Mouse (Mus musculus) myocyte (in vitro differentiated cells): ENCODE data around the gene Net1.

ENCODE experiments used
- MAX ChIP-seq: IDR thresholded peaks from one replicate; pipeline ENCODE4 v1.6.1; 2011; ENCODE audit warnings: low read depth, mild to moderate bottlenecking, control low read depth
- POLR2A ChIP-seq: IDR thresholded peaks from one replicate; pipeline ENCODE4 v1.6.1; 2011; ENCODE audit warnings: low read depth, mild to moderate bottlenecking, control low read depth, moderate library complexity; ENCODE audit not compliant: insufficient read length
- POLR2AphosphoS2 ChIP-seq: IDR thresholded peaks from one replicate; pipeline ENCODE4 v1.6.1; 2011; ENCODE audit warnings: low read depth, control low read depth; ENCODE audit not compliant: insufficient read length
- REST ChIP-seq: IDR thresholded peaks from one replicate; pipeline ENCODE4 v1.6.1; 2011; ENCODE audit warnings: mild to moderate bottlenecking, control low read depth, moderate library complexity; ENCODE audit not compliant: insufficient read depth, insufficient read length
- TCF12 ChIP-seq: IDR thresholded peaks from one replicate; pipeline ENCODE4 v1.6.1; 2011; ENCODE audit warnings: mild to moderate bottlenecking, control low read depth; ENCODE audit not compliant: poor library complexity, insufficient read depth, severe bottlenecking

DNA sequence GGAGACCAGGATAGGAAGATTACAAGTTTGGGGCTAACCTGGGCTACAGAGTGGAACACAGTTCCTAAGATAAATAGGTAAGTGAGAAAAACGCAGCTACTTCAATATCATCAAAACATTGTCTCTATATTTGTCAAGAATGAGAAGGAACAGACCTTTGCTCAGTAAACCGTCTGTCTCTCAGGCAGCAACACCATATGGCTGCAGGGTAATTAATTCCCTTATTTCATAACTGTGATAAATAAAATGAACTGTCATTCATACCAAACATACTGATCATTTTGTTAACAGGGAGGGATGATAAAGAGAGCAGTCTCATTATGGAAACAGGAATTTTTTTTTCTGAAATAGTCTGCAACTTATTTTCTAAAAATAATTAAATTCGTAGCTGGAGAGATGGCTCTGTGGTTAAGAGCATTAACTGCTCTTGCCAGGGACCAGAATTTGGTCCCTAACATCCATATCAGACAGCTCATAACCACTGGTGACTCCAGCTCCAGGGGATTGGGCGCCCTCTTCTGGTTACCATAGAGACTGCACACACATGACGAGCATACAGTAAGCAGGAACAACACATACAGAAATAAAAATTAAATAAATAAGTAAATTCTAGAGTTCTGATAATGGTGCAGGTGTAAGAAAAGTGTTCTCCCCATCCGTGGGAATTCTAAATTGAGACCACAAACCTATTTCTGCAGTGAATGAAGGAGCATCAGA is 33.3 kb upstream of the Net1 start:
- TF ChIP-seq POLR2A (no peak), POLR2AphosphoS2 (no peak), REST (no peak), TCF12 (no peak), MAX (no peak)
